Mouse (Mus musculus) MEL (cell line): Measurements from ENCODE around the gene Haus3. TPM values are rescaled to one million over a fixed set of nuclear protein-coding genes. Genes with fewer than 3 reads are reported as not detected.

Source experiments
- DNase-seq: peaks from one replicate; pipeline ENCODE4 v3.0.0; 2011; ENCODE audit warnings: low read depth, low spot score
- H3K27ac ChIP-seq: 2 replicates; pipeline ENCODE4 v1.5.1; 2012; ENCODE audit warnings: low read depth, mild to moderate bottlenecking, control low read depth, low read length, moderate library complexity; ENCODE audit not compliant: control insufficient read depth
- H3K27me3 ChIP-seq, 2 experiments: fragments of 150-350 bp in 1 of 2; sonication (generic) in 1 of 2; 2 replicates each; pipeline ENCODE4 v1.6.1; 2012; ENCODE audit warnings: low read length in 2 of 2, mild to moderate bottlenecking in 2 of 2, improper control_type of control experiment in 1 of 2, moderate library complexity in 1 of 2; ENCODE audit not compliant: insufficient read depth in 2 of 2, control insufficient read depth in 1 of 2
- H3K36me3 ChIP-seq, 2 experiments: 2 replicates each; pipeline ENCODE4 v1.6.1; 2012 to 2014; ENCODE audit warnings: low read length in 2 of 2, improper control_type of control experiment in 1 of 2, inconsistent platforms in 1 of 2, mild to moderate bottlenecking in 1 of 2; ENCODE audit not compliant: insufficient read depth in 2 of 2, control insufficient read depth in 1 of 2
- H3K4me1 ChIP-seq, 2 experiments: fragments of 150-350 bp in 1 of 2; sonication (generic) in 1 of 2; 2 replicates each; pipeline ENCODE4 v1.6.1; 2012; ENCODE audit warnings: low read length in 2 of 2, improper control_type of control experiment in 1 of 2, mild to moderate bottlenecking in 1 of 2; ENCODE audit not compliant: insufficient read depth in 2 of 2, control insufficient read depth in 1 of 2
- H3K4me3 ChIP-seq, 2 experiments: fragments of 150-350 bp in 1 of 2; sonication (generic) in 1 of 2; 2 replicates each; pipeline ENCODE4 v1.5.1; 2012; ENCODE audit warnings: low read depth in 2 of 2, low read length in 2 of 2, mild to moderate bottlenecking in 2 of 2, moderate library complexity in 2 of 2, control low read depth in 1 of 2, improper control_type of control experiment in 1 of 2; ENCODE audit not compliant: control insufficient read depth in 1 of 2, insufficient read depth in 1 of 2
- H3K79me2 ChIP-seq: 2 replicates; pipeline ENCODE4 v1.6.1; 2012; ENCODE audit warnings: mild to moderate bottlenecking, low read length, moderate library complexity; ENCODE audit not compliant: control insufficient read depth, poor library complexity, insufficient read depth
- H3K9ac ChIP-seq: 2 replicates; pipeline ENCODE4 v1.6.1; 2012; ENCODE audit warnings: low read depth, mild to moderate bottlenecking, control low read depth, low read length, moderate library complexity; ENCODE audit not compliant: control insufficient read depth, poor library complexity, severe bottlenecking
- H3K9me3 ChIP-seq: fragments of 150-350 bp; sonication (generic); replicated peaks from 2 replicates; pipeline ENCODE4 v1.6.1; 2012; ENCODE audit warnings: mild to moderate bottlenecking, low read length, improper control_type of control experiment, moderate library complexity; ENCODE audit not compliant: insufficient read depth
- BHLHE40 ChIP-seq: IDR thresholded peaks from 2 replicates; pipeline ENCODE4 v1.6.1; 2012; ENCODE audit warnings: low read depth, mild to moderate bottlenecking, inconsistent platforms, low read length, improper control_type of control experiment, borderline replicate concordance
- CHD1 ChIP-seq: IDR thresholded peaks from 2 replicates; pipeline ENCODE4 v1.6.1; 2012; ENCODE audit warnings: low read depth, mild to moderate bottlenecking, inconsistent platforms, low read length, improper control_type of control experiment
- E2F4 ChIP-seq: IDR thresholded peaks from 2 replicates; pipeline ENCODE4 v1.6.1; 2011; ENCODE audit warnings: low read depth, low read length, improper control_type of control experiment, borderline replicate concordance
- ELF1 ChIP-seq: IDR thresholded peaks from 2 replicates; pipeline ENCODE4 v1.6.1; 2014; ENCODE audit warnings: low read depth, mild to moderate bottlenecking, inconsistent platforms, low read length, improper control_type of control experiment, moderate library complexity
- GATA1 ChIP-seq: IDR thresholded peaks from 2 replicates; pipeline ENCODE4 v1.6.1; 2011; ENCODE audit warnings: low read depth, low read length, improper control_type of control experiment
- HCFC1 ChIP-seq: IDR thresholded peaks from 2 replicates; pipeline ENCODE4 v1.6.1; 2012; ENCODE audit warnings: low read depth, mild to moderate bottlenecking, inconsistent platforms, low read length, improper control_type of control experiment, moderate library complexity
- MAZ ChIP-seq: IDR thresholded peaks from 2 replicates; pipeline ENCODE4 v1.6.1; 2012; ENCODE audit warnings: low read depth, mild to moderate bottlenecking, inconsistent platforms, low read length, improper control_type of control experiment
- MEF2A ChIP-seq: IDR thresholded peaks from 2 replicates; pipeline ENCODE4 v1.6.1; 2014; ENCODE audit warnings: low read depth, mild to moderate bottlenecking, inconsistent platforms, low read length, improper control_type of control experiment; ENCODE audit not compliant: poor library complexity, insufficient replicate concordance, severe bottlenecking; ENCODE audit errors: extremely low read depth
- MYC ChIP-seq: IDR thresholded peaks from 2 replicates; pipeline ENCODE4 v1.6.1; 2011; ENCODE audit warnings: low read depth, mild to moderate bottlenecking, low read length, improper control_type of control experiment, moderate library complexity
- NRF1 ChIP-seq: IDR thresholded peaks from 2 replicates; pipeline ENCODE4 v1.6.1; 2014; ENCODE audit warnings: low read depth, mild to moderate bottlenecking, inconsistent platforms, low read length, improper control_type of control experiment, moderate library complexity; ENCODE audit not compliant: poor library complexity, insufficient read depth, severe bottlenecking
- POLR2AphosphoS5 ChIP-seq: IDR thresholded peaks from 2 replicates; pipeline ENCODE4 v1.6.1; 2012; ENCODE audit warnings: low read depth, borderline replicate concordance, mild to moderate bottlenecking, inconsistent platforms, low read length, moderate library complexity, mixed read lengths
- RCOR1 ChIP-seq: IDR thresholded peaks from 2 replicates; pipeline ENCODE4 v1.6.1; 2012; ENCODE audit warnings: low read depth, mild to moderate bottlenecking, inconsistent platforms, low read length, improper control_type of control experiment
- SIN3A ChIP-seq: IDR thresholded peaks from 2 replicates; pipeline ENCODE4 v1.6.1; 2012; ENCODE audit warnings: low read length, improper control_type of control experiment, inconsistent platforms
- USF1 ChIP-seq: IDR thresholded peaks from 2 replicates; pipeline ENCODE4 v1.6.1; 2014; ENCODE audit warnings: low read depth, mild to moderate bottlenecking, inconsistent platforms, low read length, improper control_type of control experiment, moderate library complexity
- ZC3H11A ChIP-seq: IDR thresholded peaks from 2 replicates; pipeline ENCODE4 v1.6.1; 2012; ENCODE audit warnings: low read depth, mild to moderate bottlenecking, inconsistent platforms, low read length, improper control_type of control experiment
- ZKSCAN1 ChIP-seq: IDR thresholded peaks from 2 replicates; pipeline ENCODE4 v1.6.1; 2012; ENCODE audit warnings: low read depth, mild to moderate bottlenecking, inconsistent platforms, low read length, improper control_type of control experiment, moderate library complexity
- ZMIZ1 ChIP-seq: IDR thresholded peaks from 2 replicates; pipeline ENCODE4 v1.6.1; 2012; ENCODE audit warnings: low read depth, mild to moderate bottlenecking, inconsistent platforms, low read length, improper control_type of control experiment, moderate library complexity
- polyA plus RNA-seq, 2 experiments: library from polyadenylated mRNA; stranded (reverse) in 1 of 2; unstranded in 1 of 2; fragments of >175 nt in 1 of 2; fragments of >200 nt in 1 of 2; gene quantifications; 2 replicates each; pipeline versions ENCODE4 v1.2.1 to v1.2.4; 2012; ENCODE audit warnings: low replicate concordance in 2 of 2, low read depth in 1 of 2; ENCODE audit not compliant: insufficient read length in 2 of 2, insufficient read depth in 1 of 2, missing spikeins in 1 of 2
- total RNA-seq: library from RNA; depleted of rRNA; stranded (reverse); fragments of 300-350 nt; gene quantifications from 2 replicates; pipeline ENCODE4 v1.2.3, GENCODE M21; 2012

Haus3 gene
- total and polyA plus RNA-seq, 3 experiments: 52.6 to 184 (median 54.0) TPM

DNA sequence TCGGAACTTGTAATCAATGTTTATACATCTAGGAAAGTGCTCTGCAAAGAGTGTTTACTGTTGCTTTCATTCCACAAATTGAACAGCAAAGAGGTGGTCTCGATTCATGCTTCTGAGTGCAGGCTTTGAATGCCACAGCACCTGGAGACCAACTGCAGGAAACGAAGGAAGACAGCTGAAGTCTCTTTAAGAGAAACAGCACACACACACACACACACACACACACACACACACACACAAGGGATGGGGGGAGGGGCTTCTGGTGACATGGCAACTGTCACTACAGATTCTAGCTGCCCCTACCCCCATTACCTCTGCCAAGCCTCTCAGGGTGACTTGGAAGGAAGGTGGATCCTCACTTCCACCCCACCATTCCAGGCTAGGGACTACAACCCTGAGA lies 38.2 kb upstream of the Haus3 start:
- H3K4me1 ChIP-seq: no peaks in the 10 kb centered on the region
- peaks cover 2 to 3% of the 10 kb centered on the region in 2 experiments; a peak in 3 of 4 replicates for H3K27me3 ChIP-seq
- DNase-seq: no peak
- H3K9me3 ChIP-seq: no peaks in the 10 kb centered on the region
- TF ChIP-seq RCOR1 (no peak), GATA1 (no peak), MAZ (no peak), CHD1 (no peak), HCFC1 (no peak)
- no peaks in the 10 kb centered on the region for H3K79me2 ChIP-seq
- no peak overlapping the region for H3K9ac ChIP-seq
- H3K27ac ChIP-seq: no peak overlapping the region
- no peak overlapping the region for H3K4me3 ChIP-seq
- H3K36me3 ChIP-seq: no peaks in the 10 kb centered on the region

GRCm38 (mm10) chr5:34205788-34206187 lies 36.5 kb upstream of the Haus3 start:
- H3K27ac ChIP-seq: no peak overlapping the region
- H3K79me2 ChIP-seq: no peaks in the 10 kb centered on the region
- no peaks in the 10 kb centered on the region for H3K4me1 ChIP-seq
- H3K36me3 ChIP-seq: no peaks in the 10 kb centered on the region
- no peak overlapping the region for H3K9ac ChIP-seq
- H3K9me3 ChIP-seq: no peaks in the 10 kb centered on the region
- TF ChIP-seq ZKSCAN1 (no peak), HCFC1 (no peak), ZMIZ1 (no peak), USF1 (no peak), CHD1 (no peak), ELF1 (no peak), MEF2A (no peak), E2F4 (no peak), RCOR1 (no peak), MYC (no peak), BHLHE40 (no peak), SIN3A (no peak), ZC3H11A (no peak), NRF1 (no peak), MAZ (no peak), POLR2AphosphoS5 (no peak)
- DNase-seq: no peak
- peaks cover 2 to 3% of the 10 kb centered on the region in 2 experiments; a peak in 3 of 4 replicates for H3K27me3 ChIP-seq
- no peak overlapping the region for H3K4me3 ChIP-seq
